Mouse (Mus musculus): ENCODE results near the gene Ugp2. TPM values are rescaled to one million over a fixed set of nuclear protein-coding genes. Genes with fewer than 3 reads are reported as not detected.
A peak's percentile ranks its signal among the peaks of the same experiment; 100 is the strongest.

Gene Ugp2
- polyA plus RNA-seq, 1 experiment from 2014 or later: 55.7 TPM

DNA sequence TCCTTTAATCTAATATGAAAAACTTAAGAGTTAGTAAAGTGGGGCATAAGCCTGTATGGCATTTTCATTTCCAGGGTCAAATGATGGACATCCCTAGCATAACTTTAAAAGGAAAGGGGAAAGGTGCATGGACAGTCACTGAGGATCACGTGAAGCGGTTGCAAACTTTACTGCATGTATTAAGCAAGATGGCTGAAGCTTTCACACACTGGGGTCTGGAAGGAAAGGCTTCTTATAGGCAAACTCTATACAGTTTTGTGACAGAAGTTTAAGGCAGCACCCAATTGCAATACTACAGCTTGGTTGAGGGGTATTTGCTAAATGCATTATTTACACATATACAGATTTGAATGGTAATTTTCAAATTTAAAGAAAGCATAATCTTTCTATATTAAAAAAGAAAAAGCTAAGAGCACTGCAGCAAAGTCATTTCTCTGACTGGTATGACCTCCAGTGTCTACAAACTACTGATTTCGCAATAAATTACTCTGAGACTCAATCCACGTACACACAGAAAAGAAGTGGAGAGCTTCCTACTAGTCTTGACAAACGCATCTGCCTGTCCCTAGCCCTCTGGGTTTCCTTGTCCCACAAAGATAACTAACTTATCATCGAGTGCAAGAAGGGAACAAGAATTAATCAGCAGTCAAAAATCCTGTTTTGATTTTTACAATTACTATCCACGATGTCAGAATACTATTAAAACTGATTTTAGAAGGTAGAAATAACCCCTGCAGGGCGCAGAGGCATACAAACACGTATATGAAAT is 1.6 kb downstream of the Ugp2 start:
- peaks cover 25% of the 10 kb centered on the region for H3K4me1 ChIP-seq
- H3K27ac ChIP-seq: peak overlapping the region; percentile 95
- H3K27me3 ChIP-seq (ENCODE audit: low read depth, poor library complexity, severe bottlenecking): no peaks in the 10 kb centered on the region
- no peaks in the 10 kb centered on the region for H3K36me3 ChIP-seq
- WGBS: 31% methylated on average over 9 of the region's 9 CpGs
- DNase-seq (ENCODE audit: low spot score): no peak
- H3K4me3 ChIP-seq: peak overlapping the region; percentile 81
- no peaks in the 10 kb centered on the region for H3K9me3 ChIP-seq (replicated peaks)

DNA sequence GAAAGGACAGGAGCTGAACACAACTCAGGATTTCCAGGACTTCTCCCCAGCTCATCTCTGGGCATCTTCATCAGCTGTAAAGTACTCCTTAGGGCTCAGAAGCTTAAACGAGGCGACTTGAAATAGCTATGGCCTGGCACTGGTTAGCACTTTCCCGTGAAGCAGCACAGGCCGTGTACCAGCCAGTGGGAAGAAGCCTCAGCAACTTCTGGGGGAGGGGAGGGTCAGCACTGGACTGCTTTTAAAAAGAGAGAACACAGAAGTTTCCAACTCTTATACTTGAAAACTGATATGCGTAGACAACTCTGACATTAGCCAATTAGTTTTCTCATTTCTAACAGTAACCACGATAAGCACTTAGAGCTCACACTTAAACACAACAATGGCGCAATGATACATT is 2.5 kb downstream of the Ugp2 start:
- no peak for DNase-seq (ENCODE audit: low spot score)
- Histone ChIP-seq H3K36me3 (no peaks in the 10 kb centered on the region), H3K9me3 (replicated peaks) (no peaks in the 10 kb centered on the region), H3K4me1 (peaks cover 25% of the 10 kb centered on the region), H3K27ac (no peak overlapping the region), H3K27me3 (ENCODE audit: low read depth, poor library complexity, severe bottlenecking) (no peaks in the 10 kb centered on the region), H3K4me3 (no peak overlapping the region; the same call in 1 of the 2 replicates)
- WGBS: 48% methylated on average over 7 of the region's 7 CpGs

GRCm38 (mm10) chr11:21363144-21363940 is 7.7 kb downstream of the Ugp2 start:
- Histone ChIP-seq H3K27me3 (ENCODE audit: low read depth, poor library complexity, severe bottlenecking) (no peaks in the 10 kb centered on the region), H3K4me1 (peaks cover 3% of the 10 kb centered on the region), H3K27ac (no peak overlapping the region), H3K36me3 (no peaks in the 10 kb centered on the region), H3K4me3 (no peak overlapping the region), H3K9me3 (replicated peaks) (no peaks in the 10 kb centered on the region)
- DNase-seq (ENCODE audit: low spot score): no peak
- WGBS: 98% methylated on average over 4 of the region's 4 CpGs

- Histone ChIP-seq H3K4me1 (no peaks in the 10 kb centered on the region), H3K27me3 (ENCODE audit: low read depth, poor library complexity, severe bottlenecking) (no peaks in the 10 kb centered on the region), H3K36me3 (peaks cover 30% of the 10 kb centered on the region), H3K9me3 (replicated peaks) (no peaks in the 10 kb centered on the region), H3K27ac (no peak overlapping the region), H3K4me3 (no peak overlapping the region)
- WGBS: 93% methylated on average over 7 of the region's 7 CpGs
- no peak for DNase-seq (ENCODE audit: low spot score)
These were observed 19.7 kb downstream of the Ugp2 start for GRCm38 (mm10) chr11:21351296-21351695.

DNA sequence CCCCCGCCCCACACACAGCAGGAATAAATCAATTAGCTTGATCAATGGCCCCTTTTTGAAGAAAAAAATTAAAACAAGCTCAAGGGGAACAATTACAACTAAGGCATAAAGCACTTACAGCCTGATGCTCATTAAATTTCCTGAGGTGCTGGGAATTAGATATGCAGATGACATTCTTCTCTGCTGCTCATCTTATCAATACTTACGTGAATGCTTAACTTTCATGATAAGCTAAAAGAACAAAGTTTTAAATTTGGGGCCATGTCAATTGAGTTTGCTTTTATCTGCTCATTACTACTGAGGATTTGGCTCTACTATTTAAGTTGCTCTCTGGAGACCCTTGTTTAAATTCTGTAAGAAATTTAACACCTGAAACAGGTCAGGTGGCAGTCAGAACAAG is 22.1 kb downstream of the Ugp2 start:
- DNase-seq (ENCODE audit: low spot score): no peak
- no peaks in the 10 kb centered on the region for H3K27me3 ChIP-seq (ENCODE audit: low read depth, poor library complexity, severe bottlenecking)
- WGBS: 92% methylated on average over 2 of the region's 2 CpGs
- H3K4me3 ChIP-seq: no peak overlapping the region
- H3K36me3 ChIP-seq: peaks cover 36% of the 10 kb centered on the region
- no peaks in the 10 kb centered on the region for H3K9me3 ChIP-seq (replicated peaks)
- H3K27ac ChIP-seq: no peak overlapping the region
- H3K4me1 ChIP-seq: no peaks in the 10 kb centered on the region

GRCm38 (mm10) chr11:21346020-21346419 is 25.0 kb downstream of the Ugp2 start:
- no peaks in the 10 kb centered on the region for H3K27me3 ChIP-seq (ENCODE audit: low read depth, poor library complexity, severe bottlenecking)
- H3K27ac ChIP-seq: no peak overlapping the region
- H3K4me1 ChIP-seq: no peaks in the 10 kb centered on the region
- no peak for DNase-seq (ENCODE audit: low spot score)
- peaks cover 38% of the 10 kb centered on the region for H3K36me3 ChIP-seq
- no peak overlapping the region for H3K4me3 ChIP-seq
- no peaks in the 10 kb centered on the region for H3K9me3 ChIP-seq (replicated peaks)
- 95% methylated on average over 3 of the region's 3 CpGs for WGBS

DNA sequence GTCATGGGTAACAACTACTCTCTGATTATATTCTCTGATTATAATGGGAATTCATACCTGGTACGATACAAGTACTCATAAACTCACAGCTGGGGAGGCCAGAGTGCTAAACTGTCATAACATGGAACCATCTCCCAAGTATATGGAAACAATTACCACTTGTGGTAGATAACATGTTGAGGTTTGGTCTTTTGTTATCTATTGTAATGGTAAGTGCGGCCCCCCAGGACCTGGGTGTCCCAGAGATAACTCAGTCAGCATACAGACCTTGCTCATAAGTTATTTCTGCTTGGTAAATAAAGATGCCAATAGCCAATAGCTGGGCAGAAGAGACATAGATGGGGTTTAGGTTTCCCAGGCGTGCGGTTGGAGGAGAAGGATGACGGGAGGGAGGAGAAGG is 27.5 kb downstream of the Ugp2 start:
- H3K4me3 ChIP-seq: no peak overlapping the region
- no peaks in the 10 kb centered on the region for H3K9me3 ChIP-seq (replicated peaks)
- H3K27me3 ChIP-seq (ENCODE audit: low read depth, poor library complexity, severe bottlenecking): no peaks in the 10 kb centered on the region
- no peaks in the 10 kb centered on the region for H3K4me1 ChIP-seq
- H3K36me3 ChIP-seq: peaks cover 33% of the 10 kb centered on the region
- WGBS: 93% methylated on average over 5 of the region's 5 CpGs
- no peak overlapping the region for H3K27ac ChIP-seq
- no peak for DNase-seq (ENCODE audit: low spot score)

DNA sequence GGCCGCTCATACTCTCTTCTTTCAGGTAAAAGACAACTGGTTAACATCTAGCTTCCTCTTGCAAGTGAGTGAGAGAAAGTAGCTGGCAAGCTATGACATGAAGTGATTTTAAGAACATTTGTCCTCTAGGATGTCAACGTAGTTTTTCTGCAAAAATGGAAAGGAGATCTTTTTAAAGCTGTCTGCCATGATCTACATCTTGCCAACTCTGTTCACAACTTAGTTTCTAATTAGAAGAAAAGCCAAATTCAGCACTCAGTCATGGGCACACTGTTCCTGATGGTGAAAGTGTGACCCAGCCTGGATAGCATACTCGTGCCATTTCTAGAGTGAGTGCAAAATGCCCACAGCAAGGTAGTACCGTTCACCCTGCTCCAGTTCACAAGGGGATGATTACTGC is 31.9 kb downstream of the Ugp2 start:
- DNase-seq (ENCODE audit: low spot score): no peak
- no peak overlapping the region for H3K4me3 ChIP-seq
- 77% methylated on average over 4 of the region's 4 CpGs for WGBS

DNA sequence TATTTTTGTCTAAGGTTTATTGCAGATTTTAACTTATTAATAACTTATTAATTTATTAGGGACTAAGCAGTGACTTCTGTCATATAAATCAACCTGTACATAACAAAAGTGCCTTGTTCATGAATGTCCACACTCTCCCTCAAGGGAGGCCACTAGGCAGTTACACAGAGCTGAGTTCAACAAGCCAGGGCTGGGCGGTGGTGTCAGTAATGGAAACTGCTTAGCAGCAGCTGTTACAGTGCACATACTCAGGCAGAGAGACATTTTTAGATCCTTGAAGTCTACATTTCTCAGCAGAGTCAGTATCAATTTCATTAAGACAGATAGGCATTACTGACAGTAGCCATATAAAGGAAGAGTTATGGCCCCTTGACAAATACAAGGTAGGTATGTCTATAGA is 33.1 kb downstream of the Ugp2 start:
- Histone ChIP-seq H3K4me3 (no peak overlapping the region), H3K36me3 (peaks cover 21% of the 10 kb centered on the region), H3K4me1 (no peaks in the 10 kb centered on the region), H3K27ac (no peak overlapping the region), H3K9me3 (replicated peaks) (no peaks in the 10 kb centered on the region), H3K27me3 (ENCODE audit: low read depth, poor library complexity, severe bottlenecking) (no peaks in the 10 kb centered on the region)
- 93% methylated on average over 1 of the region's 1 CpGs for WGBS
- DNase-seq (ENCODE audit: low spot score): no peak

More for the DNA sequence above, 31.9 kb downstream of the Ugp2 start:
- Histone ChIP-seq H3K27ac (no peak overlapping the region), H3K9me3 (replicated peaks) (no peaks in the 10 kb centered on the region), H3K4me1 (no peaks in the 10 kb centered on the region), H3K27me3 (ENCODE audit: low read depth, poor library complexity, severe bottlenecking) (no peaks in the 10 kb centered on the region), H3K36me3 (peaks cover 22% of the 10 kb centered on the region)

GRCm38 (mm10) chr11:21332639-21333295 is 38.2 kb downstream of the Ugp2 start:
- H3K36me3 ChIP-seq: peaks cover 60% of the 10 kb centered on the region
- 95% methylated on average over 5 of the region's 5 CpGs for WGBS
- H3K9me3 ChIP-seq (replicated peaks): no peaks in the 10 kb centered on the region
- H3K27ac ChIP-seq: no peak overlapping the region
- no peaks in the 10 kb centered on the region for H3K27me3 ChIP-seq (ENCODE audit: low read depth, poor library complexity, severe bottlenecking)
- DNase-seq (ENCODE audit: low spot score): no peak
- no peak overlapping the region for H3K4me3 ChIP-seq
- no peaks in the 10 kb centered on the region for H3K4me1 ChIP-seq

GRCm38 (mm10) chr11:21328141-21328540 is 42.9 kb downstream of the Ugp2 start:
- no peak overlapping the region for H3K27ac ChIP-seq
- H3K27me3 ChIP-seq (ENCODE audit: low read depth, poor library complexity, severe bottlenecking): no peaks in the 10 kb centered on the region
- H3K4me1 ChIP-seq: no peaks in the 10 kb centered on the region
- no peak overlapping the region for H3K4me3 ChIP-seq
- peaks cover 76% of the 10 kb centered on the region for H3K36me3 ChIP-seq
- no peak for DNase-seq (ENCODE audit: low spot score)
- H3K9me3 ChIP-seq (replicated peaks): no peaks in the 10 kb centered on the region
- 94% methylated on average over 5 of the region's 5 CpGs for WGBS

GRCm38 (mm10) chr11:21327486-21327885 is 43.5 kb downstream of the Ugp2 start:
- Histone ChIP-seq H3K4me1 (no peaks in the 10 kb centered on the region), H3K4me3 (no peak overlapping the region), H3K9me3 (replicated peaks) (no peaks in the 10 kb centered on the region), H3K36me3 (peaks cover 76% of the 10 kb centered on the region), H3K27ac (no peak overlapping the region), H3K27me3 (ENCODE audit: low read depth, poor library complexity, severe bottlenecking) (no peaks in the 10 kb centered on the region)
- WGBS: 90% methylated on average over 5 of the region's 5 CpGs
- DNase-seq (ENCODE audit: low spot score): no peak

GRCm38 (mm10) chr11:21326770-21327169 is 44.2 kb downstream of the Ugp2 start:
- peaks cover 78% of the 10 kb centered on the region for H3K36me3 ChIP-seq
- no peaks in the 10 kb centered on the region for H3K27me3 ChIP-seq (ENCODE audit: low read depth, poor library complexity, severe bottlenecking)
- no peak overlapping the region for H3K4me3 ChIP-seq
- H3K4me1 ChIP-seq: no peaks in the 10 kb centered on the region
- H3K9me3 ChIP-seq (replicated peaks): no peaks in the 10 kb centered on the region
- no peak for DNase-seq (ENCODE audit: low spot score)
- 74% methylated on average over 2 of the region's 2 CpGs for WGBS
- H3K27ac ChIP-seq: no peak overlapping the region

Data from limb, embryonic 10.5 days (tissue).